Mouse (Mus musculus) CD4-positive helper T cell, adult 2 months (primary cell): ENCODE measurements at regions not wholly inside any gene's neighbourhood (a gene's known extent, or its start where the extent isn't known, plus 50 kb on each side); places are given as distances from the start of the nearest gene placed in this dataset.
A peak's percentile ranks its signal among the peaks of the same experiment; 100 is the strongest.

Experiments used
- DNase-seq: peaks from one replicate; pipeline ENCODE4 v3.0.0-alpha.2; 2012; ENCODE audit warnings: low read depth, missing footprints, low spot score

DNA sequence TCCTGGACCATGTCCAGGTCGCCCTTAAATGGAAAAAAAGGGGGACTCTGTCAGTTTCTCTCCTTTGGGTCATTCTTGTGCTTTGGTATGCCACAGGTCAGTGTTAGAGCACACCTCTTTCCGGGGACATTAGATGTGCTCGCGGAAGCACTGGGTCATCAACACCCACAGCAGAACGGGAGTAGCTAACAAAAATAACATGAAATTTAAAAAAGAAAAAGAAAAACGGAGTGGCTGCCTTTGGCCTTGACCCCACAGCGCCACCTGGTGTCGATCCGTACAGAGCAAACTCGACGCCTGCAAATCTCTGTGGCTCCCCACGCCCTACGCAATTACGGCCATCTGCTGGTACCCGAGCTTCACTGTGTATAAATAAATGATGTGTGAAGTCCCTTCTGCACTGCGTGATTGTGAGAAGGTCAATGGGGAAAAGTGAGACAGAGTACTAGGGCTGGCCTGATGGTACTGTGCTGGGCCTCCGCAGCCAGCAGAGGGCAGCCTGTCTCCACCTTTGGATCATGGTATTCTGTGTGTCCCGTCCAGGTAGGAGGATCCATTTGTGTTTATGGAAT, 99.0 kb upstream of the Slc7a12 start:
- DNase-seq, result peak; percentile 5

- no peak for DNase-seq
Observed at GRCm38 (mm10) chr3:14390656-14391055, 89.8 kb upstream of the Slc7a12 start.

- no peak for DNase-seq
Observed at GRCm38 (mm10) chr3:14398676-14399075, 81.8 kb upstream of the Slc7a12 start.

- no peak for DNase-seq
Observed at GRCm38 (mm10) chr3:14408435-14409125, 71.9 kb upstream of the Slc7a12 start.
